Mouse (Mus musculus) telencephalon, adult 2 months (tissue): Measurements from ENCODE around the gene Maco1.

Experiments
- DNase-seq: peaks from one replicate; pipeline ENCODE4 v3.0.0-alpha.2; 2011; ENCODE audit warnings: low read depth, low spot score

Gene Maco1

GRCm38 (mm10) chr4:134853259-134853636 is at the start of gene Maco1:
Gene Maco1, minus strand, starts transcription at chr4:134853345.
- DNase-seq = peak; percentile 98

GRCm38 (mm10) chr4:134901126-134901525 is 48.0 kb upstream of the Maco1 start:
- no peak for DNase-seq

GRCm38 (mm10) chr4:134897256-134897655 is 44.1 kb upstream of the Maco1 start:
- DNase-seq = no peak

- no peak for DNase-seq
Measured at GRCm38 (mm10) chr4:134892096-134892495, 39.0 kb upstream of the Maco1 start.

GRCm38 (mm10) chr4:134884364-134884763 is 31.2 kb upstream of the Maco1 start:
- DNase-seq = no peak

GRCm38 (mm10) chr4:134883808-134884207 is 30.7 kb upstream of the Maco1 start:
- DNase-seq = no peak

GRCm38 (mm10) chr4:134883266-134883665 is 30.1 kb upstream of the Maco1 start:
- no peak for DNase-seq

- DNase-seq = no peak
Measured at GRCm38 (mm10) chr4:134880041-134880440, 26.9 kb upstream of the Maco1 start.

- DNase-seq = no peak
Measured at GRCm38 (mm10) chr4:134879410-134879981, 26.4 kb upstream of the Maco1 start.

GRCm38 (mm10) chr4:134876171-134876570 is 23.0 kb upstream of the Maco1 start:
- no peak for DNase-seq

- no peak for DNase-seq
Measured at GRCm38 (mm10) chr4:134871950-134872349, 18.8 kb upstream of the Maco1 start.

- DNase-seq = no peak
Measured at GRCm38 (mm10) chr4:134871477-134871876, 18.3 kb upstream of the Maco1 start.

- no peak for DNase-seq
Measured at GRCm38 (mm10) chr4:134869815-134870375, 16.8 kb upstream of the Maco1 start.

GRCm38 (mm10) chr4:134869068-134869730 is 16.1 kb upstream of the Maco1 start:
- DNase-seq = no peak

GRCm38 (mm10) chr4:134868490-134868889 is 15.3 kb upstream of the Maco1 start:
- DNase-seq = no peak

GRCm38 (mm10) chr4:134868065-134868464 is 14.9 kb upstream of the Maco1 start:
- DNase-seq = no peak

- no peak for DNase-seq
Measured at GRCm38 (mm10) chr4:134867661-134868060, 14.5 kb upstream of the Maco1 start.

GRCm38 (mm10) chr4:134867213-134867612 is 14.1 kb upstream of the Maco1 start:
- DNase-seq = no peak

- no peak for DNase-seq
Measured at GRCm38 (mm10) chr4:134865789-134866188, 12.6 kb upstream of the Maco1 start.

GRCm38 (mm10) chr4:134865340-134865739 is 12.2 kb upstream of the Maco1 start:
- no peak for DNase-seq

GRCm38 (mm10) chr4:134863937-134864729 is 11.0 kb upstream of the Maco1 start, which contains the start of gene Rhd:
Gene Rhd, plus strand, starts transcription at chr4:134864536.
- DNase-seq = no peak

GRCm38 (mm10) chr4:134862996-134863395 is 9.9 kb upstream of the Maco1 start:
- DNase-seq = no peak
